Mouse (Mus musculus) neural tube, embryonic 10.5 days (tissue): ENCODE results near the gene Scrn2.
A peak's percentile ranks its signal among the peaks of the same experiment; 100 is the strongest.

Experiments used
- DNase-seq: peaks from one replicate; pipeline ENCODE4 v3.0.0-alpha.2; 2017; ENCODE audit warnings: low spot score; ENCODE audit errors: extremely low spot score

The Scrn2 gene

GRCm38 (mm10) chr11:97029686-97030417 lies at the start of gene Scrn2:
Gene Scrn2, plus strand, starts transcription at chr11:97029938.
- DNase-seq = peak; percentile 96

- DNase-seq = no peak
Measured at GRCm38 (mm10) chr11:96980021-96980420, 49.7 kb upstream of the Scrn2 start.

- no peak for DNase-seq
Measured at GRCm38 (mm10) chr11:96981461-96981860, 48.3 kb upstream of the Scrn2 start.

GRCm38 (mm10) chr11:96982355-96982754 lies 47.4 kb upstream of the Scrn2 start:
- peak; percentile 81 for DNase-seq

- DNase-seq = no peak
Measured at GRCm38 (mm10) chr11:96982859-96983258, 46.9 kb upstream of the Scrn2 start, which contains the start of gene Sp2. Gene Sp2, minus strand, starts transcription at chr11:96982959.

- DNase-seq = no peak
Measured at GRCm38 (mm10) chr11:96984903-96985302, 44.8 kb upstream of the Scrn2 start.

- DNase-seq = no peak
Measured at GRCm38 (mm10) chr11:96986463-96986862, 43.3 kb upstream of the Scrn2 start.

- no peak for DNase-seq
Measured at GRCm38 (mm10) chr11:96987873-96988655, 41.7 kb upstream of the Scrn2 start.

GRCm38 (mm10) chr11:96991501-96991900 lies 38.2 kb upstream of the Scrn2 start:
- DNase-seq = no peak

- peak; percentile 44 for DNase-seq
Measured at GRCm38 (mm10) chr11:96992722-96993311, 36.9 kb upstream of the Scrn2 start.

- DNase-seq = no peak
Measured at GRCm38 (mm10) chr11:96995031-96995430, 34.7 kb upstream of the Scrn2 start.

- DNase-seq = no peak
Measured at GRCm38 (mm10) chr11:96995836-96996772, 33.6 kb upstream of the Scrn2 start.

- no peak for DNase-seq
Measured at GRCm38 (mm10) chr11:96996773-96997379, 32.9 kb upstream of the Scrn2 start.

- peak; percentile 66 for DNase-seq
Measured at GRCm38 (mm10) chr11:96997380-96997956, 32.3 kb upstream of the Scrn2 start.

- DNase-seq = no peak
Measured at GRCm38 (mm10) chr11:97003170-97003569, 26.6 kb upstream of the Scrn2 start.

- DNase-seq = no peak
Measured at GRCm38 (mm10) chr11:97007093-97007794, 22.5 kb upstream of the Scrn2 start.

GRCm38 (mm10) chr11:97009198-97009790 lies 20.4 kb upstream of the Scrn2 start:
- no peak for DNase-seq

GRCm38 (mm10) chr11:97013121-97013670 lies 16.5 kb upstream of the Scrn2 start, which contains the start of gene Sp6:
Gene Sp6, plus strand, starts transcription at chr11:97013394.
- no peak for DNase-seq
